Mouse (Mus musculus) kidney, embryonic 16.5 days (tissue): ENCODE results near the gene Gsc2. TPM values are rescaled to one million over a fixed set of nuclear protein-coding genes. Genes with fewer than 3 reads are reported as not detected.

ENCODE experiments used
- ATAC-seq: fragments of 200-750 bp; cut with Nextera tagmentation; 2 replicates; pipeline ENCODE4 v1.8.0; 2017; ENCODE audit warnings: moderate TSS enrichment; ENCODE audit not compliant: low FRiP score, low TSS enrichment
- H3K27ac ChIP-seq: fragments of 300-500 bp; sonication (generic); 2 replicates; pipeline ENCODE4 v1.5.1; 2014; ENCODE audit warnings: low read length
- H3K27me3 ChIP-seq: fragments of 300-500 bp; sonication (generic); 2 replicates; pipeline ENCODE4 v1.6.1; 2014; ENCODE audit warnings: low read length, control low read depth, mixed read lengths; ENCODE audit not compliant: insufficient read depth
- H3K36me3 ChIP-seq: fragments of 300-500 bp; sonication (generic); 2 replicates; pipeline ENCODE4 v1.6.1; 2014; ENCODE audit warnings: low read length, control low read depth, mixed read lengths; ENCODE audit not compliant: insufficient read depth
- H3K4me1 ChIP-seq: fragments of 300-500 bp; sonication (generic); 2 replicates; pipeline ENCODE4 v1.6.1; 2014; ENCODE audit warnings: low read length, control low read depth, mixed read lengths; ENCODE audit not compliant: insufficient read depth
- H3K4me2 ChIP-seq: fragments of 300-500 bp; sonication (generic); replicated peaks from 2 replicates; pipeline ENCODE4 v1.6.1; 2014; ENCODE audit warnings: low read depth, low read length
- H3K4me3 ChIP-seq: fragments of 300-500 bp; sonication (generic); 2 replicates; pipeline ENCODE4 v1.5.1; 2014; ENCODE audit warnings: mild to moderate bottlenecking, low read length
- H3K9ac ChIP-seq: fragments of 300-500 bp; sonication (generic); replicated peaks from 2 replicates; pipeline ENCODE4 v1.6.1; 2014; ENCODE audit warnings: low read length
- H3K9me3 ChIP-seq: fragments of 300-500 bp; sonication (generic); 2 replicates; pipeline ENCODE4 v1.6.1; 2016; ENCODE audit warnings: low read length, control low read depth
- WGBS: fragments of 180-500 bp; shearing (Covaris S2); extraction: QIAGEN DNeasy Blood & Tissue Kit; methylation state at CpG from one replicate; pipeline ENCODE4 v1.1.7; 2014; 5-methylcytosine and 5-hydroxymethylcytosine counted together
- polyA plus RNA-seq: library from polyadenylated mRNA; unstranded; fragments of >200 nt; fragmentation: Nextera tagmentation; extraction: Ambion mirVana; gene quantifications from 2 replicates; pipeline ENCODE4 v1.2.1, GENCODE M21; 2015

The Gsc2 gene
- polyA plus RNA-seq, 1 experiment from 2014 or later = not detected

DNA sequence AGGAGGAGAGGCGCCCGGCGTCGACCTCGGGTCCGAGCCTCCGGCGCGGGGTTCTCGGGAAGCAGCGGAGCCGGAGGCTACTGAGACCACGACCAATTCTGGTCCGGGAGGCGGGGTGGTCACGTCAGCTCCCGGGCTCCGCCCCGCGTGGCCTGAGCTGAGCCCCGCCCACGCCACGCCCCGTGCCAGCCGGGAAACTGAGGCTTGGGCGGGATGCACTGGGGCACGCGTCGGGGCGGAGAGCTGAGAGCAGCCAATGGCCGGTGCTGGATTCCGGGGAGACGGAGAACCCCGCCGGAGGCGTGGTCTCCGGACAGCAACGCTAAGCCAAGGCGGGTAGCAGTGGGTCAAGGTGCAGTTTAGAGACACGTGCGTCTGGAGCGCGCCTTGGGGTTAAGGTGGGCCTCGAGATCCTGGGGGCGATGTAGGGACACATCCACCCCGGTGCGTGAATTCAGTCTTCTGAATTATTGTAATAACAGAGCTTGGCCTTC is 13.3 kb upstream of the Gsc2 start, which contains the start of gene Slc25a1:
Slc25a1 (minus strand) TSS at position 133 of the 494 bp plus-strand sequence.
- peaks cover 11% of the 10 kb centered on the region for H3K4me1 ChIP-seq
- peak within 1 kb of the TSS; percentile 72 for H3K4me3 ChIP-seq
- ATAC-seq = peak; percentile 74
- peak within 1 kb of the TSS; percentile 83 for H3K9ac ChIP-seq
- peak within 1 kb of the TSS; percentile 95 for H3K27ac ChIP-seq
- H3K27me3 ChIP-seq = no peaks in the 10 kb centered on the region
- under 1% methylated on average over 46 of the region's 47 CpGs for WGBS
- no peaks in the 10 kb centered on the region for H3K9me3 ChIP-seq
- peaks cover 11% of the 10 kb centered on the region for H3K36me3 ChIP-seq
- H3K4me2 ChIP-seq = peak within 1 kb of the TSS; percentile 99

DNA sequence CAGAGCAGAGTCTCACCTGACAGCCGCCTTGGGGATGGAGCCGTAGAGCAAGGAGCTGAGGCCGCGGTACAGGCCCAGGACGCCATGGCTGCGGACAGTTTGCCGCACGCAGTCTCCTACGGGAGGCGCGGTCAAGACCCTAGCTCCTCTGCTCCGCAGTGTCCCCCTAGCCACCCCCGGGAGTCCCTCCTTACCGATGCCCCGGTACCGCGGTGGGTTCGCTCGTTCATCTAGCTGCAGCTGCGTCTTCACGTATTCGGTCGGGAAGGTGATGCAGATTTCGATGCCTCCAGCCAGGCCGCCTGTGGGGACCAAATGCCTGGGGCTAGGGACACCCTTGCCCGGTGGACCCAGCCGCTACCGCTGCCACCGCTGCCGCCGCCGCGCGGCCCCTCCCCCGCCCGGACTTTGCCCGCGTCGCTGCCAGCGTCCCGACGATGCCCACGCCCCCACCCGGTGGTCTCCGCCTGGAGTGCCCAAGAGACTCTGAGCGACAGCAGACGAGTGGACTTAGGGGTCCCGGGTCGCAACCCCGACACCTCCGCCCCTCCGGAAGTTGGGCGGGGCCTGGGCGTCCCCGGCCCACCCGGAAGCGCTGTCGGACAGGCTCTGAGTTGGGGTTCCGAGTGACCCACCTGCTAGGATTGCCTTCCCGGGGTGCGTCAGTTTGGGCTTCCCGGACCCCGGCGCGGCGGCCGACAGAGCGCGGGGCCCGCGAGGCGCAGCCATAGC is 12.7 kb upstream of the Gsc2 start:
- under 1% methylated on average over 71 of the region's 72 CpGs for WGBS
- H3K4me2 ChIP-seq = peak overlapping the region; percentile 99
- peak overlapping the region; percentile 83 for H3K9ac ChIP-seq
- ATAC-seq = peak; percentile 53
- no peaks in the 10 kb centered on the region for H3K9me3 ChIP-seq
- no peaks in the 10 kb centered on the region for H3K27me3 ChIP-seq
- peak overlapping the region; percentile 95 for H3K27ac ChIP-seq
- peaks cover 11% of the 10 kb centered on the region for H3K36me3 ChIP-seq
- H3K4me1 ChIP-seq = peaks cover 15% of the 10 kb centered on the region
- peak overlapping the region; percentile 72 for H3K4me3 ChIP-seq

DNA sequence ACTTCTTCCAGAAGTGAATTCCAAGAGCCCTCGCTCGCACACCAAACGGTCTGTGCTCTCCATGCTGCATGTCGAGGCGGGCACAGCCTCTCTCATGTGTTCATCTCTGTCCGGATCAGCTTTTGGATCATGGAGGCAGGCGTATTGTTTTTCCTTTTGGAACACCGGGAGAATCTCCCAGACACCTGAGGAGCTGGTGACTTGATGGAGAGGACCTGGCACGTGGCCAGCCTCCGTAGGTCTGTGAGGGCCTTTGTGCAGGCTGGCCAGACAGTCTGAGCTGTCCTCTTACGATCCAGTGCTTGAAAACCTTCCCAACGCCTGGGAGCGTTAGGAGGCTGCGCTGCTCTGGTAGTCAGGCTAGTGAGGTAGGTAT is 7.3 kb upstream of the Gsc2 start:
- 0 out of 2 replicates have a peak, but pooled peaks have one; percentile 3 for ATAC-seq
- Histone ChIP-seq H3K36me3 (peaks cover 11% of the 10 kb centered on the region), H3K9me3 (no peaks in the 10 kb centered on the region), H3K4me2 (peak overlapping the region; percentile 71), H3K27ac (peak overlapping the region; percentile 84), H3K27me3 (peaks cover 21% of the 10 kb centered on the region), H3K4me1 (peaks cover 25% of the 10 kb centered on the region), H3K9ac (peak overlapping the region; percentile 92), H3K4me3 (peak overlapping the region; percentile 89)
- under 1% methylated on average over 14 of the region's 14 CpGs for WGBS

DNA sequence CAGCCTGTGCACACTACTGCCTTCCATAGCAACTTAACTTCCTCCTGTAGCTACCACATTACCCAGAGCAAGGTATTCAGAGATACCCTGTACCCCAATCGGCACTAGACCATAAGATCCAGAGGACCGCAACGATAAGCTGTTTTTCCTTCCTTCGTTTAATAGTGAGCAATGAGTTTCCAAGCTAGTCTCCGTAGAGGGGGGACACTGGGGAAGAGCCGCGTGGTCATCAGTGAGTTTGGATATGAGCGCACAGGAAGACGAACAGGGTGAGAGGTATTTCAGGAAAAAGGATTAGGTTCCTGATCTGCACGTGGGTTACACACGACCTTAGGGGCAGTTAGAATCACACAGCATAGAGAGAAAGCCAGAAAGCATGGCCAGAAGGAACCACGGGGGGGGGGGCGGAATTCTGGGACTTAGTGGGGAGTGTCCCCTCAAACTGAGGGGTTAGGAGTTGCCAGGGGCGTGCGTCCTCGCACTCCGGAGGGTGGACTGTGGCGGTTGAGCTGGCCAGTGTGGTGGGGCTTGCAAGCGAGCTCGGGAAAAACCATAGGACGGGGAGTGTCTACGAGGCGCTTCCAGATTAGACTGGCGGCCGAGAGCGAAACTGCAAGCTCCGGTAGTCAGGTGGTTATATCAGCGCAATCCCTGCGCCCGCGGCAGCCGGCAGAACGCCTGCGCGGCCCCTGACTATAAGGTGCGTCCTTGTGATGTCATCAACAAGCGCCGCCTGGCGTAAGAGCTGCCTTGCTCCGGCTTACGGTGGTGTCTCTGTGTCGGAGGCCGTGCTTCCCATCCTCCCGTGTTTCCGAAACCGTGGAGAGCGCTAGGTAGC is 6.7 kb upstream of the Gsc2 start:
- WGBS = 2% methylated on average over 47 of the region's 47 CpGs
- Histone ChIP-seq H3K9me3 (no peaks in the 10 kb centered on the region), H3K9ac (peak overlapping the region; percentile 92), H3K4me1 (peaks cover 19% of the 10 kb centered on the region), H3K4me2 (peak overlapping the region; percentile 71), H3K27me3 (peaks cover 26% of the 10 kb centered on the region), H3K36me3 (peaks cover 11% of the 10 kb centered on the region), H3K4me3 (peak overlapping the region; percentile 89), H3K27ac (peak overlapping the region; percentile 90)
- peak; percentile 93 for ATAC-seq

DNA sequence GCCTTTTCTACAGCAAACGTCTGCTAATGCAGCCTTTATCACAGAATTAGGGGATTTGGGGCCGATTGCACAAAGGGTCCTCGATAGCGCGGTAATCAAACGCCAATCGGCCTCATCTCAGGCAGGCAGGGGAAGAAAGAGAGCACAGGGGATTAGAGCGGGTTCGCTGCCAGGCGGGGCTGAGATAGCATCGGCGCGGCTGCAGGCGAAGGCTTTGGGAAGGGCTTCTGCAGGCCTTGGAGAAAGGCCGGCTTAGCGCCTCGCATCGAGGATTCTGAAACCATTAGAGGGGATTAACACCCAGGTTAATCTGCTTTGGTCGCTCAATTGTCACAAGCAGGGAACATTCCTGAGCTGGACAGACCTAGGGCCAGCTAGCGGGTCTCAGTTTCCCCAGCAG is 5.7 kb upstream of the Gsc2 start:
- ATAC-seq = no peak
- Histone ChIP-seq H3K4me1 (peaks cover 18% of the 10 kb centered on the region), H3K27me3 (peaks cover 35% of the 10 kb centered on the region), H3K4me3 (no peak overlapping the region), H3K9me3 (no peaks in the 10 kb centered on the region), H3K4me2 (peak overlapping the region; percentile 71; the same call in 1 of the 2 replicates), H3K27ac (no peak overlapping the region), H3K36me3 (peaks cover 10% of the 10 kb centered on the region), H3K9ac (peak overlapping the region; percentile 46)
- WGBS = 13% methylated on average over 20 of the region's 20 CpGs

DNA sequence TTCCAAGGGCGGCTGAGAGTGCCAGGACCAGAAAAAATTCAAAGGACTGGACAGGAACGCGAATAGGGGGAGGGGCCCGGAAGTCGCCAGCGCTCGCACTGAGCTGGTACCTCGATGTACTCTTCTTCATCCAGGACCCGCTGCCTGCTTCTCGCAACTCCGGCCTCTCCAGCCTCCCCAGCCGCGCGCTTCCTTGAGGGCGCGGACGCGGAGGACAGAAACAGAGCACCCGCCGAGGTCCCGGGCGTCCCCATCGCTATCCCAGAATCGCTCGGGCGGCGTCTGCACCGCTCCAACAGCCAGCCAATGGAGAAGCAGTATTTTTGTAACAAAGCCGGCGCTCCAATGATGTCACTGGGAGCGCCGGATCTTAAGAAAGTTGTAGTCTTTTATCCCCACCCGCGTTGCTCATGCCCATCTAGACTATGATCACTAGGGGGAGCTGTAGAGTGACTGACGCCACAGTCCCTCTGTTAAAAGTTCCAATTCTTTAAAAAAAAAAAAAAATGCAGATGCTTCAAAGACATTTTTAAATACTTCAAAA is 3.7 kb downstream of the Gsc2 start, which contains the start of gene Ess2:
Ess2 (minus strand) TSS at position 297 of the 544 bp plus-strand sequence.
- Histone ChIP-seq H3K9me3 (no peaks in the 10 kb centered on the region), H3K4me3 (peak within 1 kb of the TSS; percentile 94), H3K36me3 (peaks cover 26% of the 10 kb centered on the region), H3K4me1 (peaks cover 21% of the 10 kb centered on the region), H3K4me2 (peak within 1 kb of the TSS; percentile 97), H3K27ac (no peak within 1 kb of the TSS), H3K9ac (peak within 1 kb of the TSS; percentile 75), H3K27me3 (peaks cover 46% of the 10 kb centered on the region)
- peak; percentile 93 for ATAC-seq
- 0% methylated on average over 35 of the region's 35 CpGs for WGBS

DNA sequence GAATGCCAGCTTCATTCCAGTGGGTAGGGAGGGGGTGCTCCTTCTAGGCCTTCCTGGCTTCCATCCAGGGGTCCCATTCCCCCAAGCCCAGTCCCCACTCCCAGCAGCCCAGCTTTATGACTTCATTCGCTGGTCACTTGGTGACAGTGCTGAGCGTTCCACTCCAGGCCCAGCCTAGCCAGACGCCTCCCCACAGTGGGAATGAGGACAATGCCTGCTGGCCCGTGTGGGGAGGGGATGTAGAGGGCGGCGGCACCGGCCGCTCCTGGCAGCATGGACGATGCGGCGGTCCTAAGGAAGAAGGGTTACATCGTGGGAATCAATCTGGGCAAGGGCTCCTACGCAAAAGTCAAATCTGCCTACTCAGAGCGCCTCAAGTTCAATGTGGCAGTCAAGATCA is 16.4 kb downstream of the Gsc2 start, which contains the start of the genes Dgcr2 and Tssk2:
Dgcr2 (minus strand) TSS at position 101 of the 400 bp plus-strand sequence.
Tssk2 (plus strand) TSS at position 176 of the 400 bp plus-strand sequence.
- 89% methylated on average over 14 of the region's 14 CpGs for WGBS
- Histone ChIP-seq H3K4me1 (no peaks in the 10 kb centered on the region), H3K27me3 (no peaks in the 10 kb centered on the region), H3K4me3 (no peak within 1 kb of the TSS), H3K9me3 (no peaks in the 10 kb centered on the region), H3K27ac (no peak within 1 kb of the TSS), H3K4me2 (no peak within 1 kb of the TSS), H3K36me3 (peaks cover 43% of the 10 kb centered on the region), H3K9ac (no peak within 1 kb of the TSS)
- no peak for ATAC-seq

DNA sequence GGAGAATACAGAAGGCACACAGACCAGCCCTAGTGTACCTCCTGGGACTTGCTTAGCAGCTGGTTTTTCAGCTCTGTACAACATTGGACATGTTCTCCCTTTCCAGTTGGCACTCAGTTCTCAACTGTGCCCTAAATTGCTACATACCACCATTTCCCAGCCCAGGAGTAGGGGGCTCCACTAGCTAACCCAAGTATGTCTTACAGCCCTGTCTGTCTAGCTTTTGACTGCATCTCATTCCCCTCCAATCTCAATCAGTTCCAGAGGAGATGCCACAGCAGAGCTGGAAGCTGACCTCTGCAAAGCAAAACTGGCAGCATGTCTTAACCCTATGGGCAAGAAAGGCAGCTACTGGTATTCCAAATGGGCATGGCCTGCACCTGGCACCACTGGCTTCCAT is 18.8 kb downstream of the Gsc2 start:
- Histone ChIP-seq H3K27ac (no peak overlapping the region), H3K36me3 (peaks cover 21% of the 10 kb centered on the region), H3K4me3 (no peak overlapping the region), H3K9ac (no peak overlapping the region), H3K4me2 (no peak overlapping the region), H3K4me1 (no peaks in the 10 kb centered on the region), H3K9me3 (no peaks in the 10 kb centered on the region), H3K27me3 (no peaks in the 10 kb centered on the region)
- no peak for ATAC-seq

DNA sequence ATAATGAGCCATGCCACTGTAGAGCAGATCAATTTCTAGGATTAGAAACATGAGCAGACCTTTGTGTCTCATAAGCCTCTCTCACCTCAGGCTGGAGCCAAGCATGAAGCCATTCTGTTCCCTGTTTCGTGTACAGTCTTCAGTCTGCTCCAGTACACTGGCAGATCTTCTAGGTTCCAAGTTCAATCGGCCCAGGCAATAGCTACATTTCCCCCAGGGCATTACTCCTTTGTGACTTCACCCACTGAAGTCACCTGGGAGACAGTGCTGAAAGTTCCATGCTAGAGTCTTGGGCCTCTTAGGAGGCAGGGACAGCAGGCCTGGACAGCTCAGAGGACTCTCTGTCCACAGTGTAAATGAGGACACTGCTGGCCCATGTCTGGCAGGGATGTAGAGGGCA is 20.9 kb downstream of the Gsc2 start, which contains the start of gene Tssk1:
Tssk1 (plus strand) TSS at position 301 of the 400 bp plus-strand sequence.
- no peaks in the 10 kb centered on the region for H3K27me3 ChIP-seq
- peaks cover 11% of the 10 kb centered on the region; the same call in 1 of the 2 replicates for H3K36me3 ChIP-seq
- H3K9ac ChIP-seq = no peak within 1 kb of the TSS
- H3K4me3 ChIP-seq = no peak within 1 kb of the TSS
- H3K4me1 ChIP-seq = peaks cover 15% of the 10 kb centered on the region
- no peak for ATAC-seq
- WGBS = 78% methylated on average over 2 of the region's 2 CpGs
- no peak within 1 kb of the TSS for H3K27ac ChIP-seq
- no peak within 1 kb of the TSS for H3K4me2 ChIP-seq
- H3K9me3 ChIP-seq = no peaks in the 10 kb centered on the region
